Mouse (Mus musculus) myocyte (in vitro differentiated cells): ENCODE results near the gene Fam111a.

Experiments
- CEBPB ChIP-seq: IDR thresholded peaks from 2 replicates; pipeline ENCODE4 v1.6.1; 2011; ENCODE audit warnings: mild to moderate bottlenecking, moderate library complexity; ENCODE audit not compliant: poor library complexity, insufficient read depth, severe bottlenecking
- MYOD1 ChIP-seq, 3 experiments: IDR thresholded peaks; one replicate each; pipeline ENCODE4 v1.6.1; 2011; ENCODE audit warnings: control low read depth in 2 of 3, low read depth in 2 of 3, mild to moderate bottlenecking in 2 of 3, moderate library complexity in 1 of 3; ENCODE audit not compliant: insufficient read length in 2 of 3, control insufficient read depth in 1 of 3
- MYOG ChIP-seq, 3 experiments: IDR thresholded peaks; one replicate each; pipeline ENCODE4 v1.6.1; 2011; ENCODE audit warnings: control low read depth in 2 of 3, low read depth in 2 of 3, mild to moderate bottlenecking in 2 of 3; ENCODE audit not compliant: insufficient read length in 2 of 3, control insufficient read depth in 1 of 3, insufficient read depth in 1 of 3
- POLR2A ChIP-seq: IDR thresholded peaks from one replicate; pipeline ENCODE4 v1.6.1; 2011; ENCODE audit warnings: low read depth, mild to moderate bottlenecking, control low read depth, moderate library complexity; ENCODE audit not compliant: insufficient read length

GRCm38 (mm10) chr19:12540727-12541126 is 4.8 kb upstream of the Fam111a start:
- TF ChIP-seq POLR2A (no peak), CEBPB (no peak), MYOD1 (IDR thresholded peaks at IDR 0.05; ENCODE audit: control insufficient read depth in 1 of 3, insufficient read length in 2 of 3, low read depth in 2 of 3) (no peak), MYOG (IDR thresholded peaks at IDR 0.05; ENCODE audit: control insufficient read depth in 1 of 3, insufficient read depth in 1 of 3, insufficient read length in 2 of 3, low read depth in 2 of 3) (no peak)
